ENCODE assay signal across 8 mouse cellular contexts in the genomic region with DNA sequence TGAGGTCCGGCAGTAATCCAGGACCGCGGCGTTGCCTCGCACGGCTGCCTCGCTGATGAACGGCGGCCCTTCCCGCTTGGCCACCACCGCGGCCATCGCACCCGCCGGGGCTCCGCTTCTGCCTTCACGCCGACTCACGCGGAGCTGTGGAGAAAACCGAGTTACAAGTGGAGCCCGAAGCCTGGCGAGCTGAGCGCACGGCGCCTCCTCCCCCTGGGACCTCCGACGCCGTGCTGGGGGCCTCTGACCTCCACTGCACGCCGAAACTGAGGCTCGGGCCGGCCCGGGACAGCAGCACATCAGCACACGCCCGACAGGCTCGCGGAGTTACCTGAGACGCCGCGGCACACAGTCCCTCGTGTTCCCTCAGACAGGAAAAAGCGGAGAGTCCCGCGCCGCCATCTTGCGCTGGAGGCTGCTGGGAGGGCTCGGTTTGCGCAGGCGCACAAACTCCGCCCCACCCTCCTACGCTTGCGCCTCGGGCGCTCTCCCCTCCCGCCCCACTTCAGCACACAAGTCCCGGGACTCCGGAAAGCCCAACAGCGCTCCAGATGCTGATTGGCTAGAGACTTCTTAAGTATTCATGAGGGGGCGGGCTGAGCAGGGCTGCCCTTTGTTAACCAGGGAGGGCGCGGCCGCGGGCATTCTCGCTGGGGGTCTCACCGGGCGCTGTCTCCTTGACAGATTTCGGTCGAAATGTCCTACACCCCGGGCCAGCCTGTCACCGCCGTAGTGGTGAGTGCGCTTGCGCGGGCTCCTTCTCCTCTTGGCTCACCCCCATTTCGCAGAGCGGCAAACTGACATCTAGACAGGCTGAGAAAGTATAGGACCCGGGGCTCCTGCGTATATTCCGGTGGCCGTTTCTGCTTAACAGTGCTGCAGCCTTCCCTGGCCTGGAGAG. TPM values are rescaled to one million over a fixed set of nuclear protein-coding genes. Genes with fewer than 3 reads are reported as not detected.
A peak's percentile ranks its signal among the peaks of the same experiment; 100 is the strongest.
DNase-seq lines count a peak whose midpoint lies in the region; ATAC-seq and TF ChIP-seq lines count a peak whose summit lies in the region.

A gene (minus strand): TSS at position 430 of the 901 bp plus-strand sequence.
A gene (plus strand): TSS at position 476 of the 901 bp plus-strand sequence.

- peak within 1 kb of the TSS; percentile 96 for H3K4me3 ChIP-seq in heart, embryonic 11.5 days (ENCODE audit: low read depth, low read length)
- H3K4me3 ChIP-seq in kidney, embryonic 16.5 days (ENCODE audit: low read length) = peak within 1 kb of the TSS; percentile 84
- peak within 1 kb of the TSS; percentile 95 for H3K4me3 ChIP-seq in liver, adult 2 months (ENCODE audit: insufficient read depth, low read depth, low read length)
- peak within 1 kb of the TSS; percentile 77 for H3K4me3 ChIP-seq in myocyte

- peaks cover 3% of the 10 kb centered on the region; the same call in 1 of the 2 replicates for H3K36me3 ChIP-seq in heart, embryonic 11.5 days (ENCODE audit: control insufficient read depth, insufficient read depth, low read length)
- peaks cover 19% of the 10 kb centered on the region for H3K36me3 ChIP-seq in kidney, embryonic 16.5 days (ENCODE audit: insufficient read depth, low read length)
- H3K36me3 ChIP-seq in liver, adult 2 months (ENCODE audit: control insufficient read depth, insufficient read depth, low read length) = peaks cover 1% of the 10 kb centered on the region; the same call in 1 of the 2 replicates
- peaks cover 9% of the 10 kb centered on the region for H3K36me3 ChIP-seq in myocyte (ENCODE audit: control insufficient read depth, insufficient read depth)
- H3K36me3 ChIP-seq in splenic B cell, adult 2 months (ENCODE audit: control insufficient read depth, insufficient read depth, low read length, poor library complexity, severe bottlenecking) = no peaks in the 10 kb centered on the region

- H3K4me1 ChIP-seq in heart, embryonic 11.5 days (ENCODE audit: control insufficient read depth, insufficient read depth, low read length) = peaks cover 20% of the 10 kb centered on the region
- peaks cover 39% of the 10 kb centered on the region for H3K4me1 ChIP-seq in kidney, embryonic 16.5 days (ENCODE audit: insufficient read depth, low read length)
- H3K4me1 ChIP-seq in liver, adult 2 months (ENCODE audit: control insufficient read depth, insufficient read depth, low read length) = peaks cover 13% of the 10 kb centered on the region

- no peaks in the 10 kb centered on the region for H3K9me3 ChIP-seq in heart, embryonic 11.5 days (replicated peaks; ENCODE audit: control insufficient read depth, low read length)
- no peaks in the 10 kb centered on the region for H3K9me3 ChIP-seq in kidney, embryonic 16.5 days (ENCODE audit: low read length)

- TF ChIP-seq CTCF in liver, adult 2 months (IDR thresholded peaks at IDR 0.05; ENCODE audit: low read depth, low read length) = no peak

- H3K27me3 ChIP-seq in heart, embryonic 11.5 days (ENCODE audit: control insufficient read depth, insufficient read depth, low read length) = no peaks in the 10 kb centered on the region
- H3K27me3 ChIP-seq in kidney, embryonic 16.5 days (ENCODE audit: insufficient read depth, low read length) = no peaks in the 10 kb centered on the region
- H3K27me3 ChIP-seq in liver, adult 2 months (ENCODE audit: control insufficient read depth, insufficient read depth, low read length) = no peaks in the 10 kb centered on the region
- H3K27me3 ChIP-seq in myocyte (ENCODE audit: control insufficient read depth, insufficient read depth, insufficient read length) = no peaks in the 10 kb centered on the region
- H3K27me3 ChIP-seq in splenic B cell, adult 2 months (ENCODE audit: control insufficient read depth, insufficient read depth, low read length, poor library complexity, severe bottlenecking) = no peaks in the 10 kb centered on the region

- TF ChIP-seq POLR2A in liver, adult 2 months (IDR thresholded peaks at IDR 0.05; ENCODE audit: extremely low read depth, insufficient read depth, low read length) = peak; percentile 76
- TF ChIP-seq POLR2A in myocyte (IDR thresholded peaks at IDR 0.05; ENCODE audit: insufficient read length, low read depth) = peak; percentile 75

- peak; percentile 96 for ATAC-seq in erythroblast, adult 5-6 weeks (replicated peaks; ENCODE audit: low FRiP score, poor library complexity, severe bottlenecking)
- peak; percentile 98 for ATAC-seq in heart, embryonic 11.5 days (replicated peaks; ENCODE audit: insufficient number of reproducible peaks, low FRiP score, low TSS enrichment)
- peak; percentile 97 for ATAC-seq in kidney, embryonic 16.5 days (ENCODE audit: low FRiP score, low TSS enrichment)

- peak within 1 kb of the TSS; percentile 92 for H3ac ChIP-seq in myocyte (ENCODE audit: control insufficient read depth, insufficient read length)

- WGBS in heart, embryonic 11.5 days (ENCODE audit: insufficient replicate concordance) = under 1% methylated on average over 81 of the region's 81 CpGs
- under 1% methylated on average over 79 of the region's 81 CpGs for WGBS in kidney, embryonic 16.5 days
- WGBS in liver, adult 2 months = under 1% methylated on average over 81 of the region's 81 CpGs

- DNase-seq in B cell, adult 2 months = peak; percentile 96 to 97
- peak; percentile 100 for DNase-seq in brain, adult 2 months (ENCODE audit: low read depth, low spot score)
- DNase-seq in liver, adult 2 months (ENCODE audit: extremely low read depth, low read depth, low spot score) = peak; percentile 96
- DNase-seq in splenic B cell, adult 2 months (ENCODE audit: low read depth, low spot score) = peak; percentile 99

- H3K9ac ChIP-seq in heart, embryonic 11.5 days (ENCODE audit: low read depth, low read length) = peak within 1 kb of the TSS; percentile 96
- H3K9ac ChIP-seq in kidney, embryonic 16.5 days (replicated peaks; ENCODE audit: low read length) = peak within 1 kb of the TSS; percentile 88
- peak within 1 kb of the TSS; percentile 97 for H3K9ac ChIP-seq in liver, adult 2 months (ENCODE audit: low read depth, low read length)

- H3K79me2 ChIP-seq in liver, adult 2 months (ENCODE audit: control insufficient read depth, insufficient read depth, low read length) = peaks cover 8% of the 10 kb centered on the region
- H3K79me2 ChIP-seq in myocyte (ENCODE audit: control insufficient read depth, insufficient read depth) = peaks cover 65% of the 10 kb centered on the region

- peak within 1 kb of the TSS; percentile 94 for H3K4me2 ChIP-seq in heart, embryonic 11.5 days
- peak within 1 kb of the TSS; percentile 80 for H3K4me2 ChIP-seq in kidney, embryonic 16.5 days (replicated peaks; ENCODE audit: low read depth, low read length)
- H3K4me2 ChIP-seq in myocyte (ENCODE audit: low read depth) = peak within 1 kb of the TSS; percentile 98

- H3K27ac ChIP-seq in heart, embryonic 11.5 days (ENCODE audit: low read depth, low read length) = peak within 1 kb of the TSS; percentile 97
- peak within 1 kb of the TSS; percentile 98 for H3K27ac ChIP-seq in kidney, embryonic 16.5 days (ENCODE audit: low read length)
- H3K27ac ChIP-seq in liver, adult 2 months (replicated peaks; ENCODE audit: insufficient read depth, low read depth, low read length) = peak within 1 kb of the TSS; percentile 95

TF ChIP-seq in myocyte, 11 proteins besides CTCF, POLR2A, EP300 and RAD21:
- TF ChIP-seq SRF (IDR thresholded peaks at IDR 0.05; ENCODE audit: control insufficient read depth, insufficient read length, low read depth) = peak; percentile 39
- TF ChIP-seq TCF3 (IDR thresholded peaks at IDR 0.05; ENCODE audit: insufficient read length, low read depth) = no peak
- TF ChIP-seq MAX (IDR thresholded peaks at IDR 0.05; ENCODE audit: low read depth) = no peak
- TF ChIP-seq TCF12 (IDR thresholded peaks at IDR 0.05; ENCODE audit: insufficient read depth, poor library complexity, severe bottlenecking) = no peak
- TF ChIP-seq CEBPB (IDR thresholded peaks at IDR 0.05; ENCODE audit: insufficient read depth, poor library complexity, severe bottlenecking) = no peak
- no peak for TF ChIP-seq E2F4 (IDR thresholded peaks at IDR 0.05; ENCODE audit: insufficient read depth)
- TF ChIP-seq MYOG (IDR thresholded peaks at IDR 0.05; ENCODE audit: control insufficient read depth in 1 of 3, insufficient read depth in 1 of 3, insufficient read length in 2 of 3, low read depth in 2 of 3) = peak in 1 of 3 experiments; percentile 7
- TF ChIP-seq POLR2AphosphoS2 (IDR thresholded peaks at IDR 0.05; ENCODE audit: insufficient read length, low read depth) = peak; percentile 76
- no peak for TF ChIP-seq USF1 (IDR thresholded peaks at IDR 0.05; ENCODE audit: low read depth)
- TF ChIP-seq REST (IDR thresholded peaks at IDR 0.05; ENCODE audit: insufficient read depth, insufficient read length) = no peak
- TF ChIP-seq MYOD1 (IDR thresholded peaks at IDR 0.05; ENCODE audit: control insufficient read depth in 1 of 3, insufficient read length in 2 of 3, low read depth in 2 of 3) = no peak

RNA-seq across cellular contexts. Expression of the first gene that starts in this region (rescaled TPM):
- total RNA-seq in erythroblast, adult 5-6 weeks (2015; ENCODE audit: low replicate concordance) = 12.5 and 25.2 TPM in 2 replicates
- total RNA-seq in erythroblast, adult 5-6 weeks (2017; ENCODE audit: low replicate concordance) = 3.3 and 6.0 TPM in 2 replicates
- 94.3 and 112 TPM in 2 replicates for polyA plus RNA-seq in heart, embryonic 11.5 days (2014; fragmentation: Nextera tagmentation; extraction: Ambion mirVana)
- polyA plus RNA-seq in kidney, embryonic 16.5 days (2015; fragmentation: Nextera tagmentation; extraction: Ambion mirVana) = 121 and 123 TPM in 2 replicates
- total RNA-seq in liver, adult 2 months (2014; rRNA removed) = 80.9 and 90.9 TPM in 2 replicates
- 63.8 and 74.6 TPM in 2 replicates for polyA plus RNA-seq in liver, adult 2 months (2012; rRNA removed)
- 68.2 TPM for polyA plus RNA-seq in myocyte (2012; fragmentation: generic; extraction: Trizol)

RNA-seq across cellular contexts. Expression of the second gene that starts in this region (rescaled TPM):
- 3.1 and 4.4 TPM in 2 replicates for total RNA-seq in erythroblast, adult 5-6 weeks (2015; ENCODE audit: low replicate concordance)
- total RNA-seq in erythroblast, adult 5-6 weeks (2017; ENCODE audit: low replicate concordance) = 2.5 and 4.0 TPM in 2 replicates
- 264 and 272 TPM in 2 replicates for polyA plus RNA-seq in heart, embryonic 11.5 days (2014; fragmentation: Nextera tagmentation; extraction: Ambion mirVana)
- 231 and 251 TPM in 2 replicates for polyA plus RNA-seq in kidney, embryonic 16.5 days (2015; fragmentation: Nextera tagmentation; extraction: Ambion mirVana)
- total RNA-seq in liver, adult 2 months (2014; rRNA removed) = 11.5 and 13.2 TPM in 2 replicates
- polyA plus RNA-seq in liver, adult 2 months (2012; rRNA removed) = 16.6 and 19.4 TPM in 2 replicates
- polyA plus RNA-seq in myocyte (2012; fragmentation: generic; extraction: Trizol) = 85.2 TPM

Comparison
In these comparisons a context has a peak if more than half of its experiments do, and no peak if none do; other contexts are left out.
1. Peak in every context shown above with its lines: DNase-seq, ATAC-seq, H3K4me3 ChIP-seq and H3K27ac ChIP-seq.